Mouse (Mus musculus): ENCODE results near the gene Arhgap31. TPM values are rescaled to one million over a fixed set of nuclear protein-coding genes. Genes with fewer than 3 reads are reported as not detected.

Arhgap31 gene
- total RNA-seq, 2 experiments from 2014 or later, result 11.9 to 18.6 TPM

GRCm38 (mm10) chr16:38652653-38653052, 60.4 kb downstream of the Arhgap31 start:
- TF ChIP-seq CTCF (IDR thresholded peaks at IDR 0.05), result no peak
- peak overlapping the region; percentile 44; the same call in 1 of the 2 replicates for H3K4me3 ChIP-seq
- intact Hi-C loops (cut with DNase I), result no loop called here
- DNase-seq, result no peak
- H3K27ac ChIP-seq, result peak overlapping the region; percentile 83

- no peak for DNase-seq
- intact Hi-C loops (cut with DNase I), result no loop called here
- no peak for TF ChIP-seq CTCF (IDR thresholded peaks at IDR 0.05)
- peak overlapping the region; percentile 46 for H3K4me3 ChIP-seq
- H3K27ac ChIP-seq, result peak overlapping the region; percentile 83
Measured at GRCm38 (mm10) chr16:38651721-38652231, 61.3 kb downstream of the Arhgap31 start.

GRCm38 (mm10) chr16:38651306-38651705, 61.8 kb downstream of the Arhgap31 start:
- H3K27ac ChIP-seq, result peak overlapping the region; percentile 83
- H3K4me3 ChIP-seq, result peak overlapping the region; percentile 46
- intact Hi-C loops (cut with DNase I), result no loop called here

GRCm38 (mm10) chr16:38649431-38649827, 63.6 kb downstream of the Arhgap31 start:
- no peak overlapping the region for H3K4me3 ChIP-seq
- H3K27ac ChIP-seq, result peak overlapping the region; percentile 83
- intact Hi-C loops (cut with DNase I), result loop anchor here (5.0 kb wide), 1 partner anchor 38 kb away; no protein-coding TSS in a partner anchor
- no peak for TF ChIP-seq CTCF (IDR thresholded peaks at IDR 0.05)
- DNase-seq, result no peak

More at GRCm38 (mm10) chr16:38651306-38651705, 61.8 kb downstream of the Arhgap31 start:
- TF ChIP-seq CTCF (IDR thresholded peaks at IDR 0.05), result no peak
- DNase-seq, result no peak

GRCm38 (mm10) chr16:38648783-38649430, 64.2 kb downstream of the Arhgap31 start:
- intact Hi-C loops (cut with DNase I), result loop anchor here (5.0 kb wide), 1 partner anchor 38 kb away; no protein-coding TSS in a partner anchor
- H3K4me3 ChIP-seq, result no peak overlapping the region
- peak; percentile 56 for DNase-seq
- peak overlapping the region; percentile 81 for H3K27ac ChIP-seq
- no peak for TF ChIP-seq CTCF (IDR thresholded peaks at IDR 0.05)

GRCm38 (mm10) chr16:38648155-38648554, 64.9 kb downstream of the Arhgap31 start:
- peak; percentile 47 for DNase-seq
- peak overlapping the region; percentile 48 for H3K4me3 ChIP-seq
- peak overlapping the region; percentile 81 for H3K27ac ChIP-seq
- no peak for TF ChIP-seq CTCF (IDR thresholded peaks at IDR 0.05)
- intact Hi-C loops (cut with DNase I), result loop anchor here (5.0 kb wide), 1 partner anchor 39 kb away; no protein-coding TSS in a partner anchor

- H3K4me3 ChIP-seq, result no peak overlapping the region
- TF ChIP-seq CTCF (IDR thresholded peaks at IDR 0.05), result no peak
- no peak for DNase-seq
- intact Hi-C loops (cut with DNase I), result no loop called here
- no peak overlapping the region for H3K27ac ChIP-seq
Measured at GRCm38 (mm10) chr16:38644455-38644854, 68.6 kb downstream of the Arhgap31 start.

GRCm38 (mm10) chr16:38637085-38637484, 76.0 kb downstream of the Arhgap31 start:
- intact Hi-C loops (cut with DNase I), result loop anchor here (10.0 kb wide), 1 partner anchor 68 kb away; no protein-coding TSS in a partner anchor
- no peak for TF ChIP-seq CTCF (IDR thresholded peaks at IDR 0.05)
- no peak for DNase-seq
- no peak overlapping the region for H3K4me3 ChIP-seq
- peak overlapping the region; percentile 38; the same call in 1 of the 2 replicates for H3K27ac ChIP-seq

GRCm38 (mm10) chr16:38636682-38637081, 76.4 kb downstream of the Arhgap31 start:
- intact Hi-C loops (cut with DNase I), result loop anchor here (10.0 kb wide), 1 partner anchor 68 kb away; no protein-coding TSS in a partner anchor
- DNase-seq, result no peak
- H3K27ac ChIP-seq, result peak overlapping the region; percentile 38; the same call in 1 of the 2 replicates
- H3K4me3 ChIP-seq, result no peak overlapping the region
- TF ChIP-seq CTCF (IDR thresholded peaks at IDR 0.05), result no peak

GRCm38 (mm10) chr16:38635833-38636390, 77.2 kb downstream of the Arhgap31 start:
- H3K4me3 ChIP-seq, result no peak overlapping the region
- intact Hi-C loops (cut with DNase I), result loop anchor here (10.0 kb wide), 1 partner anchor 69 kb away; no protein-coding TSS in a partner anchor

GRCm38 (mm10) chr16:38632147-38632546, 80.9 kb downstream of the Arhgap31 start:
- intact Hi-C loops (cut with DNase I), result loop anchor here (10.0 kb wide), 1 partner anchor 73 kb away; no protein-coding TSS in a partner anchor
- DNase-seq, result peak; percentile 84
- Histone ChIP-seq H3K4me3 (no peak overlapping the region), H3K27ac (no peak overlapping the region)
- TF ChIP-seq CTCF (IDR thresholded peaks at IDR 0.05), result no peak; the same call in 1 of the 2 replicates

More at GRCm38 (mm10) chr16:38635833-38636390, 77.2 kb downstream of the Arhgap31 start:
- DNase-seq, result no peak
- no peak for TF ChIP-seq CTCF (IDR thresholded peaks at IDR 0.05)
- no peak overlapping the region for H3K27ac ChIP-seq

GRCm38 (mm10) chr16:38625811-38626369, 87.2 kb downstream of the Arhgap31 start:
- no peak overlapping the region for H3K4me3 ChIP-seq
- intact Hi-C loops (cut with DNase I), result no loop called here
- no peak for TF ChIP-seq CTCF (IDR thresholded peaks at IDR 0.05)
- no peak for DNase-seq
- H3K27ac ChIP-seq, result peak overlapping the region; percentile 57
